Mouse (Mus musculus) CH12.LX (cell line): ENCODE data around the gene Ermap. TPM values are rescaled to one million over a fixed set of nuclear protein-coding genes. Genes with fewer than 3 reads are reported as not detected.

Experiments
- DNase-seq: peaks from one replicate; pipeline ENCODE4 v3.0.0-alpha.2; 2013; ENCODE audit errors: extremely low read depth
- H3K27ac ChIP-seq: 2 replicates; pipeline ENCODE4 v1.5.1; 2012; ENCODE audit warnings: low read depth, mild to moderate bottlenecking, control low read depth, moderate library complexity; ENCODE audit not compliant: insufficient read depth
- H3K27me3 ChIP-seq: replicated peaks from 2 replicates; pipeline ENCODE3; 2012; ENCODE audit warnings: inconsistent platforms
- H3K36me3 ChIP-seq, 2 experiments: replicated peaks in 1 of 2; 2 replicates each; pipeline versions ENCODE3 to v1.6.1; 2012; ENCODE audit warnings: inconsistent platforms in 1 of 2, low read length in 1 of 2, mild to moderate bottlenecking in 1 of 2, mixed read lengths in 1 of 2, moderate library complexity in 1 of 2; ENCODE audit not compliant: control insufficient read depth in 1 of 2, insufficient read depth in 1 of 2
- H3K4me1 ChIP-seq, 2 experiments: 2 replicates each; pipeline ENCODE4 v1.6.1; 2012; ENCODE audit warnings: inconsistent platforms in 1 of 2, moderate library complexity in 1 of 2; ENCODE audit not compliant: insufficient read depth in 2 of 2, control insufficient read depth in 1 of 2
- H3K4me2 ChIP-seq: 2 replicates; pipeline ENCODE4 v1.6.1; 2012; ENCODE audit warnings: low read depth, mild to moderate bottlenecking, control low read depth; ENCODE audit not compliant: poor library complexity, insufficient read depth, severe bottlenecking
- H3K4me3 ChIP-seq, 3 experiments: fragments of 150-350 bp in 1 of 3; sonication (generic) in 1 of 3; replicated peaks in 1 of 3; 2 replicates each; pipeline versions ENCODE3 to v1.5.1; 2011 to 2012; ENCODE audit warnings: low read depth in 2 of 3, low read length in 2 of 3, mild to moderate bottlenecking in 2 of 3, moderate library complexity in 2 of 3, control low read depth in 1 of 3, improper control_type of control experiment in 1 of 3, inconsistent platforms in 1 of 3, mixed read lengths in 1 of 3; ENCODE audit not compliant: poor library complexity in 1 of 3
- H3K79me2 ChIP-seq: replicated peaks from 2 replicates; pipeline ENCODE4 v1.6.1; 2012; ENCODE audit warnings: mild to moderate bottlenecking, moderate library complexity; ENCODE audit not compliant: control insufficient read depth, poor library complexity, insufficient read depth, severe bottlenecking; ENCODE audit errors: extremely low read depth
- H3K9ac ChIP-seq: 2 replicates; pipeline ENCODE4 v1.6.1; 2012; ENCODE audit warnings: low read depth, mild to moderate bottlenecking, control low read depth, moderate library complexity; ENCODE audit not compliant: insufficient read depth
- H3K9me3 ChIP-seq: replicated peaks from 2 replicates; pipeline ENCODE3; 2012; ENCODE audit warnings: low read length, inconsistent platforms, mixed read lengths
- BHLHE40 ChIP-seq: IDR thresholded peaks from 2 replicates; pipeline ENCODE4 v1.6.1; 2011; ENCODE audit warnings: mild to moderate bottlenecking, low read depth, low read length, improper control_type of control experiment
- CHD1 ChIP-seq: IDR thresholded peaks from 2 replicates; pipeline ENCODE4 v1.6.1; 2012; ENCODE audit warnings: low read depth, low read length, improper control_type of control experiment, inconsistent platforms
- CHD2 ChIP-seq: IDR thresholded peaks from 2 replicates; pipeline ENCODE4 v1.6.1; 2011; ENCODE audit warnings: low read length, improper control_type of control experiment
- E2F4 ChIP-seq: IDR thresholded peaks from 2 replicates; pipeline ENCODE4 v1.6.1; 2011; ENCODE audit warnings: low read depth, low read length, improper control_type of control experiment; ENCODE audit not compliant: insufficient replicate concordance
- ELF1 ChIP-seq: IDR thresholded peaks from 2 replicates; pipeline ENCODE4 v1.6.1; 2014; ENCODE audit warnings: low read depth, mild to moderate bottlenecking, inconsistent platforms, low read length, improper control_type of control experiment
- EP300 ChIP-seq: IDR thresholded peaks from 2 replicates; pipeline ENCODE4 v1.6.1; 2011; ENCODE audit warnings: low read length, improper control_type of control experiment
- JUND ChIP-seq: conservative IDR thresholded peaks from 2 replicates; pipeline ENCODE4 v1.6.1; 2011; ENCODE audit warnings: low read depth, low read length, improper control_type of control experiment
- NRF1 ChIP-seq: IDR thresholded peaks from 2 replicates; pipeline ENCODE4 v1.6.1; 2014; ENCODE audit warnings: low read depth, mild to moderate bottlenecking, inconsistent platforms, low read length, improper control_type of control experiment, moderate library complexity
- PAX5 ChIP-seq: IDR thresholded peaks from 2 replicates; pipeline ENCODE4 v1.6.1; 2012; ENCODE audit warnings: low read length, inconsistent platforms, mixed read lengths
- POLR2A ChIP-seq: IDR thresholded peaks from 2 replicates; pipeline ENCODE4 v1.6.1; 2011; ENCODE audit warnings: low read depth, mild to moderate bottlenecking, improper control_type of control experiment, low read length
- POLR2AphosphoS2 ChIP-seq: IDR thresholded peaks from 2 replicates; pipeline ENCODE4 v1.6.1; 2011; ENCODE audit warnings: low read depth, low read length, improper control_type of control experiment
- RAD21 ChIP-seq: IDR thresholded peaks from 2 replicates; pipeline ENCODE4 v1.6.1; 2011; ENCODE audit warnings: low read depth, mild to moderate bottlenecking, low read length, improper control_type of control experiment, moderate library complexity
- RCOR1 ChIP-seq: conservative IDR thresholded peaks from 2 replicates; pipeline ENCODE4 v1.6.1; 2012; ENCODE audit warnings: low read depth, mild to moderate bottlenecking, inconsistent platforms, low read length, improper control_type of control experiment
- SMC3 ChIP-seq: IDR thresholded peaks from 2 replicates; pipeline ENCODE4 v1.6.1; 2011; ENCODE audit warnings: low read depth, low read length, improper control_type of control experiment
- TBP ChIP-seq: conservative IDR thresholded peaks from 2 replicates; pipeline ENCODE4 v1.6.1; 2011; ENCODE audit warnings: low read depth, low read length, improper control_type of control experiment
- TCF12 ChIP-seq: IDR thresholded peaks from 2 replicates; pipeline ENCODE4 v1.6.1; 2014; ENCODE audit warnings: low read depth, mild to moderate bottlenecking, inconsistent platforms, low read length, improper control_type of control experiment
- UBTF ChIP-seq: IDR thresholded peaks from 2 replicates; pipeline ENCODE4 v1.6.1; 2012; ENCODE audit warnings: low read depth, mild to moderate bottlenecking, inconsistent platforms, low read length, improper control_type of control experiment, moderate library complexity
- USF1 ChIP-seq: IDR thresholded peaks from 2 replicates; pipeline ENCODE4 v1.6.1; 2014; ENCODE audit warnings: low read depth, mild to moderate bottlenecking, inconsistent platforms, low read length, improper control_type of control experiment
- USF2 ChIP-seq: conservative IDR thresholded peaks from 2 replicates; pipeline ENCODE4 v1.6.1; 2011; ENCODE audit warnings: low read depth, low read length, improper control_type of control experiment
- ZC3H11A ChIP-seq: IDR thresholded peaks from 2 replicates; pipeline ENCODE4 v1.6.1; 2012; ENCODE audit warnings: low read depth, mild to moderate bottlenecking, inconsistent platforms, low read length, improper control_type of control experiment
- ZKSCAN1 ChIP-seq: IDR thresholded peaks from 2 replicates; pipeline ENCODE4 v1.6.1; 2012; ENCODE audit warnings: low read depth, inconsistent platforms, low read length, improper control_type of control experiment, borderline replicate concordance
- ZMIZ1 ChIP-seq: IDR thresholded peaks from 2 replicates; pipeline ENCODE4 v1.6.1; 2012; ENCODE audit warnings: low read depth, mild to moderate bottlenecking, inconsistent platforms, low read length, improper control_type of control experiment
- dilution Hi-C: fragments of 300-500 bp; cut with MboI; formaldehyde crosslinking; loops from 2 replicates; pipeline ENCODE4 v1.14.3; 2020; ENCODE audit warnings: low sequenced_read_pairs; ENCODE audit not compliant: extremely low pct_unique_long_range_greater_than_20kb, extremely low pct_ligation_motif_present
- in situ Hi-C: fragments of 300-500 bp; cut with MboI; formaldehyde crosslinking; loops from 3 replicates; pipeline ENCODE4 v1.14.3; 2019; ENCODE audit warnings: low sequenced_read_pairs, low pct_ligation_motif_present, low pct_unique_long_range_greater_than_20kb, mixed read lengths
- polyA plus RNA-seq: library from polyadenylated mRNA; unstranded; fragments of >175 nt; gene quantifications from 2 replicates; pipeline ENCODE4 v1.2.1, GENCODE M21; 2012; ENCODE audit warnings: low read depth; ENCODE audit not compliant: insufficient read length
- total RNA-seq, 2 experiments: library from RNA; depleted of rRNA; stranded (reverse); fragments of 300-350 nt in 1 of 2; fragments of >200 nt in 1 of 2; gene quantifications; 2 replicates each; pipeline ENCODE4 v1.2.3; 2012 to 2014

Ermap gene
- total and polyA plus RNA-seq, 3 experiments, result not detected

DNA sequence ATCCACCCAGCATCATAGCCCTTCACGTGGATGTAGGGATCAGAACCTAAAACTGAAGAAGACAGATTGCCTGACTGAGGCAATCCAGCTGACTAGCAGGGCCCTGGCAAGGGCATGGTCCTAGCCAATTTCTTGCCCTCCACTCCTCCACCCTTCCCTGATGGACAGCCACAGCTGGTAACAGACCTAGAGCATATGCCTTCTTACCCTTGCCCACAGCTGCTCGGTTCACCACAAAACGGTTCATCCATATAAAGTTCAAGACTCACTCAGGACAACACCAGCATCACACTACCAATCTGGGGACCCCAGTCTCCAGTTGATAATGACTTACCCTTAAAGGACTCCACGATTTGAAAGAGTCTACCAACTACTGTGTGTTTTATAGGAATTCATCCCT, 4.0 kb downstream of the Ermap start:
- H3K9me3 ChIP-seq, result no peaks in the 10 kb centered on the region
- no peaks in the 10 kb centered on the region for H3K79me2 ChIP-seq
- no peak for DNase-seq
- peaks cover 30% of the 10 kb centered on the region for H3K27me3 ChIP-seq
- no peak overlapping the region for H3K9ac ChIP-seq
- peaks cover 7 to 18% of the 10 kb centered on the region in 2 experiments for H3K4me1 ChIP-seq
- dilution Hi-C loops (no loop called here), in situ Hi-C loops (no loop called here)
- no peak overlapping the region for H3K4me2 ChIP-seq
- no peak overlapping the region for H3K27ac ChIP-seq
- H3K4me3 ChIP-seq, result no peak overlapping the region
- TF ChIP-seq JUND (no peak), ZKSCAN1 (no peak), RAD21 (no peak), POLR2AphosphoS2 (no peak), NRF1 (no peak), ZMIZ1 (no peak), USF2 (no peak), POLR2A (no peak), SMC3 (no peak), USF1 (no peak), ZC3H11A (no peak)
- H3K36me3 ChIP-seq, result no peaks in the 10 kb centered on the region

DNA sequence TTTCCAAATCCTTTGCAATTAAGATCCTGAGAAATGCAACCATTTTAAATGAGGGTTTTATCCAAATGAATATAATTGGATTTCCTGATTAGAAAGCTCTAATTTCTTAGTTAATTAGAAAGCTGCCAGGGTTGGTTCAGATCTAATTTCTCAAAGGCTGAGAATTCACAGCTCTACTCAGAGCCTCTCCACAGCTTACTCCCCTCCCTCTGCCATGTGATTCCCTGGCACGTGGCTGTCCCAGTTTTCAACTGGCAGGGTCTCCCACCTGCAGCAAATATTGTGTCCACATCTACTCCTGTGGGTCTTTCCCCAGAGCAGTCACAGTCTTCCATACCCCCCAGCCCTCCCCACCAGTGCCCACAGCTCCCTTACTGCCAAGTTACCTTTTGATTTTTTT, 6.3 kb downstream of the Ermap start:
- Histone ChIP-seq H3K9ac (no peak overlapping the region), H3K4me1 (peaks cover 7 to 18% of the 10 kb centered on the region in 2 experiments), H3K4me3 (no peak overlapping the region)
- no peak for DNase-seq
- dilution Hi-C loops, result no loop called here
- TF ChIP-seq ELF1, result no peak
- TF ChIP-seq USF2, result no peak
- no peak for TF ChIP-seq ZMIZ1
- no peak for TF ChIP-seq BHLHE40
- no peak for TF ChIP-seq UBTF
- no peak for TF ChIP-seq CHD1
- TF ChIP-seq TCF12, result no peak
- TF ChIP-seq EP300, result no peak
- no peak for TF ChIP-seq PAX5
- TF ChIP-seq RCOR1, result no peak
- TF ChIP-seq ZKSCAN1, result no peak
- TF ChIP-seq E2F4, result no peak
- TF ChIP-seq CHD2, result no peak
- TF ChIP-seq ZC3H11A, result no peak
- no peak for TF ChIP-seq TBP
- TF ChIP-seq USF1, result no peak
- TF ChIP-seq, all 38 proteins: peak for 0
- in situ Hi-C loops, result no loop called here
- Histone ChIP-seq H3K27ac (no peak overlapping the region), H3K79me2 (no peaks in the 10 kb centered on the region), H3K9me3 (no peaks in the 10 kb centered on the region), H3K36me3 (no peaks in the 10 kb centered on the region), H3K4me2 (no peak overlapping the region), H3K27me3 (peaks cover 30% of the 10 kb centered on the region)
